Mouse (Mus musculus) ES-E14 (cell line): Measurements from ENCODE around the gene Acin1. TPM values are rescaled to one million over a fixed set of nuclear protein-coding genes. Genes with fewer than 3 reads are reported as not detected.

Experiments
- DNase-seq: peaks from one replicate; pipeline ENCODE4 v3.0.0-alpha.2; 2013; ENCODE audit warnings: low read depth, low spot score
- H3K27ac ChIP-seq: 2 replicates; pipeline ENCODE4 v1.5.1; 2012; ENCODE audit warnings: low read depth, mild to moderate bottlenecking, low read length, moderate library complexity, mixed read lengths; ENCODE audit not compliant: poor library complexity, insufficient read depth, severe bottlenecking
- H3K36me3 ChIP-seq: 2 replicates; pipeline ENCODE4 v1.6.1; 2012; ENCODE audit warnings: mild to moderate bottlenecking, low read length, moderate library complexity, mixed read lengths; ENCODE audit not compliant: control insufficient read depth, poor library complexity, insufficient read depth, severe bottlenecking
- H3K4me1 ChIP-seq, 2 experiments: fragments of 150-350 bp in 1 of 2; sonication (generic) in 1 of 2; 2 replicates each; pipeline ENCODE4 v1.6.1; 2012; ENCODE audit warnings: low read length in 2 of 2, mild to moderate bottlenecking in 1 of 2, mixed read lengths in 1 of 2; ENCODE audit not compliant: control insufficient read depth in 2 of 2, insufficient read depth in 2 of 2, poor library complexity in 1 of 2
- H3K4me3 ChIP-seq, 2 experiments: fragments of 150-350 bp in 1 of 2; sonication (generic) in 1 of 2; 2 replicates each; pipeline ENCODE4 v1.5.1; 2012; ENCODE audit warnings: low read length in 2 of 2, low read depth in 1 of 2, mild to moderate bottlenecking in 1 of 2, mixed read lengths in 1 of 2; ENCODE audit not compliant: insufficient read depth in 1 of 2, poor library complexity in 1 of 2, severe bottlenecking in 1 of 2
- H3K9ac ChIP-seq: 2 replicates; pipeline ENCODE4 v1.6.1; 2012; ENCODE audit warnings: low read depth, mild to moderate bottlenecking, low read length, mixed read lengths; ENCODE audit not compliant: poor library complexity, insufficient read depth, severe bottlenecking
- H3K9me3 ChIP-seq: fragments of 150-350 bp; sonication (generic); 2 replicates; pipeline ENCODE4 v1.6.1; 2012; ENCODE audit warnings: low read depth, mild to moderate bottlenecking, low read length; ENCODE audit not compliant: control insufficient read depth, insufficient read depth
- CHD2 ChIP-seq: IDR thresholded peaks from 2 replicates; pipeline ENCODE4 v1.6.1; 2014; ENCODE audit warnings: mild to moderate bottlenecking, low read depth, low read length, inconsistent platforms
- HCFC1 ChIP-seq: IDR thresholded peaks from 2 replicates; pipeline ENCODE4 v1.6.1; 2012; ENCODE audit warnings: low read length, inconsistent platforms, borderline replicate concordance; ENCODE audit not compliant: insufficient read depth
- MAFK ChIP-seq: IDR thresholded peaks from 2 replicates; pipeline ENCODE4 v1.6.1; 2014; ENCODE audit warnings: mild to moderate bottlenecking, low read depth, low read length, inconsistent platforms; ENCODE audit not compliant: insufficient read depth
- ZC3H11A ChIP-seq: IDR thresholded peaks from 2 replicates; pipeline ENCODE4 v1.6.1; 2012; ENCODE audit warnings: low read depth, mild to moderate bottlenecking, inconsistent platforms, low read length, borderline replicate concordance
- ZNF384 ChIP-seq: IDR thresholded peaks from 2 replicates; pipeline ENCODE4 v1.6.1; 2012; ENCODE audit warnings: low read depth, low read length, inconsistent platforms
- in situ Hi-C, 2 experiments: fragments of 600-800 bp; cut with MboI; formaldehyde crosslinking; loops; one replicate each; pipeline ENCODE4 v1.15.1; 2025; ENCODE audit warnings: low sequenced_read_pairs in 2 of 2, inconsistent platforms in 1 of 2; ENCODE audit not compliant: unreplicated experiment in 2 of 2
- total RNA-seq: library from RNA; depleted of rRNA; stranded (reverse); fragments of 300-350 nt; gene quantifications from 2 replicates; pipeline ENCODE4 v1.2.3, GENCODE M21; 2012; rRNA removed

Acin1 gene
- total RNA-seq, 1 experiment: 121 TPM

- peak overlapping the region; percentile 64 to 68 for H3K4me3 ChIP-seq
- no peaks in the 10 kb centered on the region for H3K9me3 ChIP-seq
- no peak for DNase-seq
- H3K36me3 ChIP-seq: no peaks in the 10 kb centered on the region
- in situ Hi-C loops: no loop called here
- no peak for TF ChIP-seq HCFC1
- TF ChIP-seq ZC3H11A: no peak
- no peak for TF ChIP-seq MAFK
- no peak for TF ChIP-seq CHD2
- no peak for TF ChIP-seq ZNF384
- peaks cover 0 to 13% of the 10 kb centered on the region in 2 experiments; a peak in 2 of 4 replicates for H3K4me1 ChIP-seq
- H3K27ac ChIP-seq: no peak overlapping the region
- H3K9ac ChIP-seq: peak overlapping the region; percentile 37
These were observed 91.9 kb downstream of the Acin1 start for GRCm38 (mm10) chr14:54594631-54595414.

- Histone ChIP-seq H3K4me3 (no peak overlapping the region), H3K4me1 (peaks cover 0 to 13% of the 10 kb centered on the region in 2 experiments; a peak in 2 of 4 replicates), H3K36me3 (no peaks in the 10 kb centered on the region), H3K9ac (no peak overlapping the region), H3K9me3 (no peaks in the 10 kb centered on the region), H3K27ac (no peak overlapping the region)
- DNase-seq: no peak
- TF ChIP-seq ZNF384 (no peak), CHD2 (0 out of 2 replicates have a peak, but pooled peaks have one; percentile 49)
- in situ Hi-C loops: no loop called here
These were observed 92.7 kb downstream of the Acin1 start for GRCm38 (mm10) chr14:54594055-54594454.

DNA sequence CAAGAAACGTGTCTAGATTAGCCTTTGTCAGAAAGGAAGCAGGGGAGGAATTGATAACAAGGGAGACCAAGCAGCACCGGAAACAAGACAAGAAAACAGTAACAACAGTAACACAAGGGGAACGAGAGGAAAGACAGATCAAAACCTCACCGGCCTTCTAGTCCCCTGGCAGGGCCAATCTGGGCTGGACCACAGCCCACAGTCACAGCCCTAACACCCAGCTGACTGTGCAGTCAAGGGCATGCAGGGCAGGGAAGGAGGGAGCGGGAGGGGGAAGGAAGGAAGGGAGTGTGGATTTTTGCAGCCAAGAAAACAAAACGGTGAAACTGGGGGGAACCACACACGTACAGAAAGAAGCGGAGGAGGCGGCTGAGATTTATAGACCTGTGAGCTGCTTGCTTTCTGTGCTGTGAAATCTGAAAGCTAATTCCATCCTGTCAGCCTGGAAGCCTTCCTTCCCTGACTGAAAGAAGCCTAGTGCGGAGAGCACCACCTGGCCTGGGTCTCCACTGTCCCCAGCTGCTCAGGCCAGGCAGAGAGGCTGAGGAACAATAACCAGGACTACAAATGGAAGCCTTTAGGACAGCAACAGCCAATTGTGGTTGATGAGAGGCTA is 94.3 kb downstream of the Acin1 start:
- DNase-seq: no peak
- no peak overlapping the region for H3K27ac ChIP-seq
- H3K9me3 ChIP-seq: no peaks in the 10 kb centered on the region
- in situ Hi-C loops: no loop called here
- no peak overlapping the region for H3K4me3 ChIP-seq
- peaks cover 0 to 15% of the 10 kb centered on the region in 2 experiments; a peak in 2 of 4 replicates for H3K4me1 ChIP-seq
- no peak overlapping the region for H3K9ac ChIP-seq
- TF ChIP-seq ZNF384 (no peak), MAFK (no peak), HCFC1 (no peak), ZC3H11A (no peak), CHD2 (no peak)
- no peaks in the 10 kb centered on the region for H3K36me3 ChIP-seq

Other genes starting within 250 kb of the Acin1 start
- gene Lrp10, start 222.8 kb downstream of the Acin1 start, total RNA-seq: 20.8 and 48.1 TPM in 2 replicates
- gene Rem2, start 210.8 kb downstream of the Acin1 start, total RNA-seq: 0.85 and 1.4 TPM in 2 replicates
- 71.4 and 96.2 TPM in 2 replicates for gene Prmt5, start 169.4 kb downstream of the Acin1 start, total RNA-seq
- gene Haus4, start 132.3 kb downstream of the Acin1 start, total RNA-seq: 24.5 and 40.3 TPM in 2 replicates
- gene Ajuba, start 109.4 kb downstream of the Acin1 start, total RNA-seq: 65.1 and 94.1 TPM in 2 replicates
- gene 4931414P19Rik, start 80.9 kb downstream of the Acin1 start, total RNA-seq: 4.8 and 6.4 TPM in 2 replicates
- gene Psmb5, start 68.9 kb downstream of the Acin1 start, total RNA-seq: 202 and 317 TPM in 2 replicates
- gene Psmb11, start 65.5 kb downstream of the Acin1 start, total RNA-seq: 0.11 TPM in 1 of 2 replicates, not detected in the other
- gene Gm17606, start 46.0 kb downstream of the Acin1 start, total RNA-seq: not detected in 2 replicates
- gene Cdh24, start 45.6 kb downstream of the Acin1 start, total RNA-seq: 3.2 and 6.3 TPM in 2 replicates
- 26.7 and 34.3 TPM in 2 replicates for gene 1700123O20Rik, start 715 bp downstream of the Acin1 start, total RNA-seq
- 0.09 and 0.26 TPM in 2 replicates for gene Gm29776, start 11.9 kb upstream of the Acin1 start, total RNA-seq
- gene Cebpe, start 25.2 kb upstream of the Acin1 start, total RNA-seq: 0.26 TPM in 1 of 2 replicates, not detected in the other
- 0.36 and 0.48 TPM in 2 replicates for gene Slc7a8, start 95.0 kb upstream of the Acin1 start, total RNA-seq
- 1.5 and 1.9 TPM in 2 replicates for gene Rnf212b, start 127.2 kb upstream of the Acin1 start, total RNA-seq
- 2.5 and 3.9 TPM in 2 replicates for gene Homez, start 184.0 kb upstream of the Acin1 start, total RNA-seq
- gene Ppp1r3e, start 190.6 kb upstream of the Acin1 start, total RNA-seq: 0.62 and 0.74 TPM in 2 replicates
- gene Bcl2l2, start 196.4 kb upstream of the Acin1 start, total RNA-seq: 7.7 and 9.4 TPM in 2 replicates
- gene Gm20521, start 196.5 kb upstream of the Acin1 start, total RNA-seq: 0.71 and 0.79 TPM in 2 replicates
- gene Pabpn1, start 205.6 kb upstream of the Acin1 start, total RNA-seq: 76.8 and 117 TPM in 2 replicates
- gene Slc22a17, start 226.2 kb upstream of the Acin1 start, total RNA-seq: 5.2 and 16.2 TPM in 2 replicates
- 10.8 and 28.3 TPM in 2 replicates for gene Efs, start 239.2 kb upstream of the Acin1 start, total RNA-seq
- gene Il25, start 245.8 kb upstream of the Acin1 start, total RNA-seq: 0.27 and 0.74 TPM in 2 replicates
- gene Cmtm5, start 249.3 kb upstream of the Acin1 start, total RNA-seq: 0.74 TPM in 1 of 2 replicates, not detected in the other